Mouse (Mus musculus): ENCODE measurements around the gene Tnik. TPM values are rescaled to one million over a fixed set of nuclear protein-coding genes. Genes with fewer than 3 reads are reported as not detected.

Tnik gene
- total RNA-seq (2017), result 19.7 to 103 TPM (median 23.7 TPM) in 3 replicates

- peak; percentile 69 for ATAC-seq (replicated peaks; ENCODE audit: insufficient number of reproducible peaks, low FRiP score, low TSS enrichment, poor library complexity, severe bottlenecking)
These were observed at the start of gene Tnik for GRCm38 (mm10) chr3:28263002-28263947. TSS of gene Tnik (plus strand) at chr3:28263214.

GRCm38 (mm10) chr3:28214886-28215311, 48.1 kb upstream of the Tnik start:
- no peak for ATAC-seq (replicated peaks; ENCODE audit: insufficient number of reproducible peaks, low FRiP score, low TSS enrichment, poor library complexity, severe bottlenecking)

- no peak for ATAC-seq (replicated peaks; ENCODE audit: insufficient number of reproducible peaks, low FRiP score, low TSS enrichment, poor library complexity, severe bottlenecking)
These were observed 46.0 kb upstream of the Tnik start for GRCm38 (mm10) chr3:28217001-28217400.

GRCm38 (mm10) chr3:28219533-28219932, 43.5 kb upstream of the Tnik start:
- no peak for ATAC-seq (replicated peaks; ENCODE audit: insufficient number of reproducible peaks, low FRiP score, low TSS enrichment, poor library complexity, severe bottlenecking)

- no peak for ATAC-seq (replicated peaks; ENCODE audit: insufficient number of reproducible peaks, low FRiP score, low TSS enrichment, poor library complexity, severe bottlenecking)
These were observed 43.0 kb upstream of the Tnik start for GRCm38 (mm10) chr3:28219964-28220363.

GRCm38 (mm10) chr3:28224437-28225356, 38.3 kb upstream of the Tnik start:
- ATAC-seq (replicated peaks; ENCODE audit: insufficient number of reproducible peaks, low FRiP score, low TSS enrichment, poor library complexity, severe bottlenecking), result no peak

- no peak for ATAC-seq (replicated peaks; ENCODE audit: insufficient number of reproducible peaks, low FRiP score, low TSS enrichment, poor library complexity, severe bottlenecking)
These were observed 37.6 kb upstream of the Tnik start for GRCm38 (mm10) chr3:28225357-28225905.

- ATAC-seq (replicated peaks; ENCODE audit: insufficient number of reproducible peaks, low FRiP score, low TSS enrichment, poor library complexity, severe bottlenecking), result no peak
These were observed 36.8 kb upstream of the Tnik start for GRCm38 (mm10) chr3:28226181-28226580.

GRCm38 (mm10) chr3:28228930-28229329, 34.1 kb upstream of the Tnik start:
- ATAC-seq (replicated peaks; ENCODE audit: insufficient number of reproducible peaks, low FRiP score, low TSS enrichment, poor library complexity, severe bottlenecking), result no peak

- ATAC-seq (replicated peaks; ENCODE audit: insufficient number of reproducible peaks, low FRiP score, low TSS enrichment, poor library complexity, severe bottlenecking), result no peak
These were observed 33.5 kb upstream of the Tnik start for GRCm38 (mm10) chr3:28229503-28229902.

GRCm38 (mm10) chr3:28232885-28233284, 30.1 kb upstream of the Tnik start:
- no peak for ATAC-seq (replicated peaks; ENCODE audit: insufficient number of reproducible peaks, low FRiP score, low TSS enrichment, poor library complexity, severe bottlenecking)

GRCm38 (mm10) chr3:28234179-28234578, 28.8 kb upstream of the Tnik start:
- no peak for ATAC-seq (replicated peaks; ENCODE audit: insufficient number of reproducible peaks, low FRiP score, low TSS enrichment, poor library complexity, severe bottlenecking)

GRCm38 (mm10) chr3:28236689-28237088, 26.3 kb upstream of the Tnik start:
- ATAC-seq (replicated peaks; ENCODE audit: insufficient number of reproducible peaks, low FRiP score, low TSS enrichment, poor library complexity, severe bottlenecking), result no peak

GRCm38 (mm10) chr3:28238136-28238535, 24.9 kb upstream of the Tnik start:
- ATAC-seq (replicated peaks; ENCODE audit: insufficient number of reproducible peaks, low FRiP score, low TSS enrichment, poor library complexity, severe bottlenecking), result no peak

GRCm38 (mm10) chr3:28242561-28242960, 20.5 kb upstream of the Tnik start:
- ATAC-seq (replicated peaks; ENCODE audit: insufficient number of reproducible peaks, low FRiP score, low TSS enrichment, poor library complexity, severe bottlenecking), result no peak

GRCm38 (mm10) chr3:28244244-28244890, 18.6 kb upstream of the Tnik start:
- ATAC-seq (replicated peaks; ENCODE audit: insufficient number of reproducible peaks, low FRiP score, low TSS enrichment, poor library complexity, severe bottlenecking), result no peak; the same call in 1 of the 2 replicates

- no peak for ATAC-seq (replicated peaks; ENCODE audit: insufficient number of reproducible peaks, low FRiP score, low TSS enrichment, poor library complexity, severe bottlenecking)
These were observed 14.6 kb upstream of the Tnik start for GRCm38 (mm10) chr3:28248255-28248957.

GRCm38 (mm10) chr3:28255711-28256110, 7.3 kb upstream of the Tnik start:
- no peak for ATAC-seq (replicated peaks; ENCODE audit: insufficient number of reproducible peaks, low FRiP score, low TSS enrichment, poor library complexity, severe bottlenecking)

Data from monocyte, adult 5-6 weeks (primary cell).